Mouse (Mus musculus) kidney, adult 2 months (tissue): ENCODE data around the gene Srbd1.

Experiments
- CTCF ChIP-seq: fragments of 200-500 bp; conservative IDR thresholded peaks from 2 replicates; pipeline ENCODE4 v1.5.1; 2011; ENCODE audit warnings: low read depth, mild to moderate bottlenecking, control low read depth, low read length, moderate library complexity, mixed read lengths; ENCODE audit not compliant: insufficient read depth, insufficient read length
- POLR2A ChIP-seq: fragments of 200-500 bp; IDR thresholded peaks from one replicate; pipeline ENCODE4 v1.6.1; 2011; ENCODE audit warnings: low read depth, low read length, control low read depth

DNA sequence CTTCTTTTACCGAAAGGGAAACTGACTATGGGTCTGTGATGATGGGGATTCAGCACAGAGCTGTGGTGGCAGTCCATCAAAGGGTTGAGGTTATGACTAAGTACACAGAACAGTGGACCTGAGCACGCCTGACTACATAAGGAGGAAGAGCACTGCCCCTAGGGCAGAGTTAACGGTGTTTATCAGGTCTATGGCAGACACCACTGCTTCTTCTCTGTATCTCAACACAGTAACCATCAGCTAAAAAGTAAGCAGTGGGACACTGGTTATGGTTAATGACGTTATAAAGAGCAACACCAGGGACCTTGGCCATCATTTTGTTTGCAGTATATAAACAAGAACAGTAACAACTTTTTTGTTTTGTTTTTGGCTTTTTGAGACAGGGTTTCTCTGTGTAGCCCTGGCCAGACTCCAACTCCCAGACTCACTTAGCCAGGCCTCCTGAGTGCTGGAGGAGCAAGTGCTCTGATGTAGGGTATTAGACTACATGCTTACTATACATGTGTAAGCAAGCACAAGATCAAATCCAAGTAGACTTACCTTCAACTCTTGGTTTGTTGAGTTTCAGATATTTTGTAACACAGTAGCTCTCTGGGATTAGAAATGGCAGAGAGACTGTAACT, 117.3 kb downstream of the Srbd1 start:
- TF ChIP-seq CTCF = no peak
- no peak for TF ChIP-seq POLR2A
